Mouse (Mus musculus) heart, adult 9 months (tissue): Measurements from ENCODE around the gene Olfr1128.
"Not testable (repeated sequence)": the region's sequence is repeated elsewhere in the genome, so short reads cannot be mapped to it uniquely, and the experiment has no call there.

Experiments used
- DNase-seq, 2 experiments: peaks; one replicate each; pipeline ENCODE4 v3.0.0; 2022; ENCODE audit warnings: low spot score in 2 of 2

The Olfr1128 gene

GRCm38 (mm10) chr2:87545442-87545841 is at the start of gene Olfr1128:
Gene Olfr1128 (minus strand): TSS chr2:87545542.
- no peak for DNase-seq

GRCm38 (mm10) chr2:87573602-87574001 is 28.3 kb upstream of the Olfr1128 start, which contains the start of gene Olfr1129:
Gene Olfr1129 (plus strand): TSS chr2:87573902.
- DNase-seq = not testable (repeated sequence)

GRCm38 (mm10) chr2:87534826-87535225 is 10.5 kb downstream of the Olfr1128 start:
- DNase-seq = no peak

GRCm38 (mm10) chr2:87531496-87531895 is 13.8 kb downstream of the Olfr1128 start, which contains the start of gene Olfr153:
Gene Olfr153 (plus strand): TSS chr2:87531796.
- no peak for DNase-seq

GRCm38 (mm10) chr2:87525899-87526616 is 19.3 kb downstream of the Olfr1128 start:
- DNase-seq = not testable (repeated sequence)

- peak; percentile 3 to 40 for DNase-seq
Measured at GRCm38 (mm10) chr2:87520651-87521050, 24.7 kb downstream of the Olfr1128 start.

GRCm38 (mm10) chr2:87516581-87516980 is 28.8 kb downstream of the Olfr1128 start:
- DNase-seq = no peak

GRCm38 (mm10) chr2:87515457-87516060 is 29.8 kb downstream of the Olfr1128 start:
- DNase-seq = no peak

GRCm38 (mm10) chr2:87515046-87515445 is 30.3 kb downstream of the Olfr1128 start:
- no peak for DNase-seq

- no peak for DNase-seq
Measured at GRCm38 (mm10) chr2:87506265-87506664, 39.1 kb downstream of the Olfr1128 start, which contains the start of gene Pramel6. Gene Pramel6 (plus strand): TSS chr2:87506565.

- DNase-seq = not testable (repeated sequence)
Measured at GRCm38 (mm10) chr2:87496993-87497392, 48.3 kb downstream of the Olfr1128 start, which contains the start of gene Pramel7. Gene Pramel7 (minus strand): TSS chr2:87497093.
